ENCODE assay signal across 11 mouse cellular contexts in the genomic region with DNA sequence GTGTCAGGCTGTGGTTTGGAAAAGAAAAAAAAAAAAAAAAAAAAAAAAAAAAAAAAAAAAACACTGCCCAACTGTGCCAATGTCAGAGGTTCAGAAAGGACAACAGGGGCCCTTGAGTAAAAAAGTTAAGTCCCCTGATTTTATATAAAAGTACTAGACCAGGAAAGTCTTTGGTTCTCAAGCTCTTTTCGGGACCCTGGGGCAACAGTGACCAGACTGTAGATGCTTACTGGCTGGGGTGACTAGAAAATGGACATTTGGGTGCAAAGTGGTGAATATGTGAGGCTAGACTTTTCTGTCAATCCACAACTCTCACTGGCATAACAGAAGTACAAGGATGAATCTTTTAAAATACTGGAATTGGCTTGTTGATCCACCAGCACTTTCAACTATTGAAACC. TPM values are rescaled to one million over a fixed set of nuclear protein-coding genes. Genes with fewer than 3 reads are reported as not detected.
DNase-seq lines count a peak whose midpoint lies in the region; ATAC-seq and TF ChIP-seq lines count a peak whose summit lies in the region.
"Had no signal": no experiment of that assay in that cellular context is flagged by ENCODE, and none has a peak within 500 bp of the region (broad histone marks: within the 10 kb centered on the region; RNA-seq: fewer than 3 reads in every experiment).

No protein-coding gene starts in this region.

- H3K4me1 ChIP-seq in forebrain, postnatal 0 days (ENCODE audit: insufficient read depth): peaks cover 9% of the 10 kb centered on the region
- peaks cover 15% of the 10 kb centered on the region for H3K4me1 ChIP-seq in forebrain, embryonic 16.5 days (replicated peaks; ENCODE audit: control insufficient read depth, insufficient read depth, low read length)
- H3K4me1 ChIP-seq in kidney, embryonic 16.5 days (ENCODE audit: insufficient read depth, low read length): peaks cover 9% of the 10 kb centered on the region; the same call in 1 of the 2 replicates
- 0 out of 2 replicates have a peak, but pooled peaks cover 3% of the 10 kb centered on the region for H3K4me1 ChIP-seq in kidney, embryonic 14.5 days (ENCODE audit: control insufficient read depth, insufficient read depth, low read length)
- H3K4me1 ChIP-seq in hindbrain, embryonic 16.5 days (ENCODE audit: control insufficient read depth, insufficient read depth, low read depth, low read length): peaks cover 7% of the 10 kb centered on the region
- H3K4me1 ChIP-seq in midbrain, embryonic 16.5 days (ENCODE audit: control insufficient read depth, insufficient read depth, low read length): peaks cover 5% of the 10 kb centered on the region; the same call in 1 of the 2 replicates

- H3K9me3 ChIP-seq in forebrain, postnatal 0 days (ENCODE audit: low read length): no peaks in the 10 kb centered on the region
- H3K9me3 ChIP-seq in forebrain, embryonic 16.5 days (ENCODE audit: control insufficient read depth, low read length): no peaks in the 10 kb centered on the region
- H3K9me3 ChIP-seq in kidney, embryonic 16.5 days (ENCODE audit: low read length): no peaks in the 10 kb centered on the region
- H3K9me3 ChIP-seq in kidney, embryonic 14.5 days (ENCODE audit: control insufficient read depth, low read length): no peaks in the 10 kb centered on the region
- no peaks in the 10 kb centered on the region for H3K9me3 ChIP-seq in hindbrain, embryonic 16.5 days (ENCODE audit: control insufficient read depth, low read length)
- H3K9me3 ChIP-seq in midbrain, embryonic 16.5 days (replicated peaks; ENCODE audit: control insufficient read depth, low read length, poor library complexity, severe bottlenecking): no peaks in the 10 kb centered on the region

- no peak overlapping the region for H3K27ac ChIP-seq in forebrain, postnatal 0 days (ENCODE audit: low read depth, low read length)
- no peak overlapping the region for H3K27ac ChIP-seq in forebrain, embryonic 16.5 days (ENCODE audit: low read length)
- H3K27ac ChIP-seq in kidney, embryonic 16.5 days (ENCODE audit: low read length): no peak overlapping the region
- no peak overlapping the region for H3K27ac ChIP-seq in kidney, embryonic 14.5 days (ENCODE audit: low read depth, low read length)
- no peak overlapping the region for H3K27ac ChIP-seq in hindbrain, embryonic 16.5 days (ENCODE audit: low read depth, low read length)
- no peak overlapping the region for H3K27ac ChIP-seq in midbrain, embryonic 16.5 days (ENCODE audit: low read length)
- H3K27ac ChIP-seq: liver, embryonic 14.5 days had no signal

- H3K9ac ChIP-seq in forebrain, postnatal 0 days: no peak overlapping the region
- H3K9ac ChIP-seq in forebrain, embryonic 16.5 days (replicated peaks; ENCODE audit: low read depth, low read length): no peak overlapping the region
- H3K9ac ChIP-seq in kidney, embryonic 16.5 days (replicated peaks; ENCODE audit: low read length): no peak overlapping the region
- H3K9ac ChIP-seq in kidney, embryonic 14.5 days (ENCODE audit: low read depth, low read length): no peak overlapping the region
- H3K9ac ChIP-seq in hindbrain, embryonic 16.5 days (ENCODE audit: low read depth, low read length): no peak overlapping the region
- H3K9ac ChIP-seq in midbrain, embryonic 16.5 days (ENCODE audit: low read depth, low read length): no peak overlapping the region
- H3K9ac ChIP-seq: liver, embryonic 14.5 days had no signal

- H3K4me3 ChIP-seq in forebrain, postnatal 0 days (ENCODE audit: low read depth, low read length): no peak overlapping the region
- H3K4me3 ChIP-seq in forebrain, embryonic 16.5 days (replicated peaks; ENCODE audit: low read length): no peak overlapping the region
- no peak overlapping the region for H3K4me3 ChIP-seq in kidney, embryonic 16.5 days (ENCODE audit: low read length)
- H3K4me3 ChIP-seq in kidney, embryonic 14.5 days (ENCODE audit: low read length): no peak overlapping the region
- no peak overlapping the region for H3K4me3 ChIP-seq in hindbrain, embryonic 16.5 days (ENCODE audit: low read length)
- no peak overlapping the region for H3K4me3 ChIP-seq in midbrain, embryonic 16.5 days (ENCODE audit: low read depth, low read length)

- H3K27me3 ChIP-seq in forebrain, postnatal 0 days (ENCODE audit: insufficient read depth, low read length): no peaks in the 10 kb centered on the region
- H3K27me3 ChIP-seq in forebrain, embryonic 16.5 days (replicated peaks; ENCODE audit: control insufficient read depth, insufficient read depth, low read length): no peaks in the 10 kb centered on the region; the same call in 1 of the 2 replicates
- peaks cover 38% of the 10 kb centered on the region for H3K27me3 ChIP-seq in kidney, embryonic 16.5 days (ENCODE audit: insufficient read depth, low read length)
- peaks cover 12% of the 10 kb centered on the region for H3K27me3 ChIP-seq in kidney, embryonic 14.5 days (ENCODE audit: control insufficient read depth, insufficient read depth, low read length)
- H3K27me3 ChIP-seq in hindbrain, embryonic 16.5 days (replicated peaks; ENCODE audit: control insufficient read depth, insufficient read depth, low read length): peaks cover 5% of the 10 kb centered on the region
- no peaks in the 10 kb centered on the region for H3K27me3 ChIP-seq in midbrain, embryonic 16.5 days (ENCODE audit: control insufficient read depth, insufficient read depth, low read depth, low read length)

- H3K4me2 ChIP-seq in forebrain, postnatal 0 days (ENCODE audit: low read depth): peak overlapping the region; percentile 94
- no peak overlapping the region for H3K4me2 ChIP-seq in forebrain, embryonic 16.5 days (ENCODE audit: low read length)
- H3K4me2 ChIP-seq in kidney, embryonic 16.5 days (replicated peaks; ENCODE audit: low read depth, low read length): peak overlapping the region; percentile 100
- H3K4me2 ChIP-seq in kidney, embryonic 14.5 days (replicated peaks; ENCODE audit: low read depth, low read length): no peak overlapping the region
- H3K4me2 ChIP-seq in hindbrain, embryonic 16.5 days (ENCODE audit: low read length): peak overlapping the region; percentile 83
- peak overlapping the region; percentile 65; the same call in 1 of the 2 replicates for H3K4me2 ChIP-seq in midbrain, embryonic 16.5 days (ENCODE audit: low read length)

- no peak for DNase-seq in forebrain, postnatal 0 days
- no peak for DNase-seq in right cerebral cortex, adult 18-20 months
- DNase-seq in layer of hippocampus, adult 9-11 months: no peak

- ATAC-seq in forebrain, postnatal 0 days: no peak
- no peak for ATAC-seq in forebrain, embryonic 16.5 days
- no peak for ATAC-seq in kidney, embryonic 16.5 days (ENCODE audit: low FRiP score, low TSS enrichment)
- ATAC-seq in kidney, embryonic 14.5 days (ENCODE audit: low FRiP score, low TSS enrichment): no peak
- no peak for ATAC-seq in hindbrain, embryonic 16.5 days
- ATAC-seq in midbrain, embryonic 16.5 days: no peak
- ATAC-seq: inflammation-experienced regulatory T-cells, adult 6 months; Patski had no signal

- TF ChIP-seq CTCF in forebrain, postnatal 0 days (IDR thresholded peaks at IDR 0.05; ENCODE audit: low read depth): no peak

- WGBS in forebrain, postnatal 0 days: 81% methylated on average over 1 of the region's 1 CpGs
- 63% methylated on average over 1 of the region's 1 CpGs for WGBS in forebrain, embryonic 16.5 days
- 76% methylated on average over 1 of the region's 1 CpGs for WGBS in kidney, embryonic 16.5 days
- 83% methylated on average over 1 of the region's 1 CpGs for WGBS in kidney, embryonic 14.5 days
- WGBS in hindbrain, embryonic 16.5 days: 88% methylated on average over 1 of the region's 1 CpGs
- 86% methylated on average over 1 of the region's 1 CpGs for WGBS in midbrain, embryonic 16.5 days

- no peaks in the 10 kb centered on the region for H3K36me3 ChIP-seq in forebrain, postnatal 0 days (ENCODE audit: insufficient read depth)
- no peaks in the 10 kb centered on the region for H3K36me3 ChIP-seq in forebrain, embryonic 16.5 days (ENCODE audit: control insufficient read depth, insufficient read depth)
- H3K36me3 ChIP-seq in kidney, embryonic 16.5 days (ENCODE audit: insufficient read depth, low read length): no peaks in the 10 kb centered on the region
- H3K36me3 ChIP-seq in kidney, embryonic 14.5 days (ENCODE audit: control insufficient read depth, insufficient read depth, low read length): no peaks in the 10 kb centered on the region
- no peaks in the 10 kb centered on the region for H3K36me3 ChIP-seq in hindbrain, embryonic 16.5 days (ENCODE audit: control insufficient read depth, insufficient read depth, low read length)
- no peaks in the 10 kb centered on the region for H3K36me3 ChIP-seq in midbrain, embryonic 16.5 days (ENCODE audit: control insufficient read depth, insufficient read depth, low read length)

RNA-seq across cellular contexts. Expression of a gene that starts 1.1 kb away (rescaled TPM):
- 43.6 and 49.6 TPM in 2 replicates for total RNA-seq in forebrain, postnatal 0 days (2014; rRNA removed)
- 32.3 and 51.0 TPM in 2 replicates for polyA plus RNA-seq in forebrain, postnatal 0 days (2015; fragmentation: Nextera tagmentation; extraction: Ambion mirVana)
- 107 and 121 TPM in 2 replicates for polyA plus RNA-seq in forebrain, embryonic 16.5 days (2015; fragmentation: Nextera tagmentation; extraction: Ambion mirVana)
- 7.8 and 9.4 TPM in 2 replicates for polyA plus RNA-seq in kidney, embryonic 16.5 days (2015; fragmentation: Nextera tagmentation; extraction: Ambion mirVana)
- 6.8 and 8.8 TPM in 2 replicates for polyA plus RNA-seq in kidney, embryonic 14.5 days (2014; fragmentation: Nextera tagmentation; extraction: Ambion mirVana)
- 43.5 and 45.7 TPM in 2 replicates for polyA plus RNA-seq in hindbrain, embryonic 16.5 days (2015; fragmentation: Nextera tagmentation; extraction: Ambion mirVana)
- polyA plus RNA-seq in midbrain, embryonic 16.5 days (2015; fragmentation: Nextera tagmentation; extraction: Ambion mirVana): 59.7 and 69.0 TPM in 2 replicates

Comparison
In these comparisons a context has a peak if more than half of its experiments do, and no peak if none do; other contexts are left out.
1. H3K4me2 ChIP-seq: peak in forebrain, postnatal 0 days (single experiment), kidney, embryonic 16.5 days (single experiment), hindbrain, embryonic 16.5 days (single experiment) and midbrain, embryonic 16.5 days (single experiment); none in forebrain, embryonic 16.5 days (single experiment) and kidney, embryonic 14.5 days (single experiment).